8 mouse cellular contexts compared by ENCODE assay signal in the genomic region with DNA sequence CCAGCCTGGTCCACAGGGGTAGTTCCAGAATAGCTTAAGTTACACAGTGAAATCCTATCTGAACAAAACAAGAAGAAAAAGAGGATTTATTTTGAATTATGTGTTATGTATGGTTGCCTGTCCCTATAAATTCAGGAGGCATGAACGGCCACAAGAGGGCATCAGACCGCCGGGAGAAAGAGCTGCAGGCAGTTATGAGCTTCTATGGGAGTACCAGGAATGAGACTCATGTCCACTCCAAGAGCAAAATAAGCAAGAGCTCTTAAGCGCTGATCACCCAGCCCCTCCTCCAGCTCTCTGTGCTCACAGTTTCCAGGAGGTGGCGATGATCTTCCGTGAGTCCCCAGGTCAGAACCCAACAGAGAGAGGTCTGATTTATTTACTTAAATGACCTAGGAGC. TPM values are rescaled to one million over a fixed set of nuclear protein-coding genes. Genes with fewer than 3 reads are reported as not detected.
DNase-seq lines count a peak whose midpoint lies in the region; ATAC-seq and TF ChIP-seq lines count a peak whose summit lies in the region.

No protein-coding gene starts in this region.

- no peaks in the 10 kb centered on the region for H3K36me3 ChIP-seq in heart, embryonic 12.5 days
- H3K36me3 ChIP-seq in midbrain, postnatal 0 days (ENCODE audit: insufficient read depth, low read length): no peaks in the 10 kb centered on the region

- H3K27me3 ChIP-seq in heart, embryonic 12.5 days (replicated peaks): no peaks in the 10 kb centered on the region
- H3K27me3 ChIP-seq in midbrain, postnatal 0 days (ENCODE audit: insufficient read depth, low read length): no peaks in the 10 kb centered on the region

- TF ChIP-seq CTCF in midbrain, postnatal 0 days (IDR thresholded peaks at IDR 0.05): peak; percentile 77

- DNase-seq in heart, adult 8-10 months (ENCODE audit: low spot score): peak; percentile 69
- DNase-seq in urinary bladder, postnatal 36 days (ENCODE audit: low spot score in 2 of 2): peak; percentile 38 to 75
- DNase-seq in urinary bladder, adult 2 months (ENCODE audit: low spot score): no peak
- peak; percentile 74 to 77 for DNase-seq in cerebellum, postnatal 36 days
- peak; percentile 84 for DNase-seq in kidney, adult 9 months
- DNase-seq in midbrain, postnatal 0 days (ENCODE audit: low spot score): peak; percentile 58

- H3K4me2 ChIP-seq in heart, embryonic 12.5 days: no peak overlapping the region
- H3K4me2 ChIP-seq in midbrain, postnatal 0 days (ENCODE audit: low read depth, low read length, poor library complexity, severe bottlenecking): no peak overlapping the region

- ATAC-seq in heart, embryonic 12.5 days (ENCODE audit: insufficient number of reproducible peaks, low FRiP score): no peak
- no peak for ATAC-seq in midbrain, postnatal 0 days (ENCODE audit: low FRiP score)
- ATAC-seq in inflammation-experienced regulatory T-cells, adult 6 months: no peak

- H3K4me1 ChIP-seq in heart, embryonic 12.5 days (replicated peaks): no peaks in the 10 kb centered on the region
- H3K4me1 ChIP-seq in midbrain, postnatal 0 days (ENCODE audit: insufficient read depth, low read length): no peaks in the 10 kb centered on the region

- no peak overlapping the region for H3K9ac ChIP-seq in heart, embryonic 12.5 days
- no peak overlapping the region for H3K9ac ChIP-seq in midbrain, postnatal 0 days (replicated peaks; ENCODE audit: low read length, poor library complexity, severe bottlenecking)

- 5% methylated on average over 6 of the region's 6 CpGs for WGBS in heart, embryonic 12.5 days
- WGBS in midbrain, postnatal 0 days: 1% methylated on average over 6 of the region's 6 CpGs

- H3K27ac ChIP-seq in heart, embryonic 12.5 days (ENCODE audit: poor library complexity, severe bottlenecking): no peak overlapping the region
- H3K27ac ChIP-seq in midbrain, postnatal 0 days (ENCODE audit: low read depth, low read length): no peak overlapping the region

- H3K4me3 ChIP-seq in heart, embryonic 12.5 days: no peak overlapping the region
- no peak overlapping the region for H3K4me3 ChIP-seq in midbrain, postnatal 0 days (ENCODE audit: low read depth, low read length)

- H3K9me3 ChIP-seq in heart, embryonic 12.5 days (replicated peaks): peaks cover 5% of the 10 kb centered on the region; the same call in 1 of the 2 replicates
- no peaks in the 10 kb centered on the region for H3K9me3 ChIP-seq in midbrain, postnatal 0 days (ENCODE audit: low read length)

RNA-seq across cellular contexts. Expression of a gene that starts 15.3 kb away (rescaled TPM):
- total RNA-seq in heart, adult 8-10 months (2022): 1 to 10 TPM in 3 of 4 experiments, under 1 TPM in 1; 0.92 to 1.7 (median 1.2) TPM
- 2.0 and 2.5 TPM in 2 replicates for polyA plus RNA-seq in heart, embryonic 12.5 days (2016; fragmentation: Nextera tagmentation; extraction: Ambion mirVana)
- polyA plus RNA-seq in urinary bladder, adult 2 months (2012; rRNA removed): 0.77 and 0.80 TPM in 2 replicates
- total RNA-seq in midbrain, postnatal 0 days (2014; rRNA removed): 5.0 and 8.4 TPM in 2 replicates
- 1.5 and 1.6 TPM in 2 replicates for polyA plus RNA-seq in midbrain, postnatal 0 days (2015; fragmentation: Nextera tagmentation; extraction: Ambion mirVana)
- polyA plus RNA-seq in inflammation-experienced regulatory T-cells, adult 6 months (2017; shearing (Covaris generic)): under 1 TPM; 0.24 to 0.48 (median 0.45) TPM

RNA-seq across cellular contexts. Expression of a gene that starts 18.4 kb away (rescaled TPM):
- total RNA-seq in heart, adult 8-10 months (2022): 10 to 100 TPM; 68.8 to 84.0 (median 69.8) TPM
- 1.8 and 2.2 TPM in 2 replicates for polyA plus RNA-seq in heart, embryonic 12.5 days (2016; fragmentation: Nextera tagmentation; extraction: Ambion mirVana)
- polyA plus RNA-seq in urinary bladder, adult 2 months (2012; rRNA removed): 30.2 and 37.2 TPM in 2 replicates
- 43.9 and 52.8 TPM in 2 replicates for total RNA-seq in midbrain, postnatal 0 days (2014; rRNA removed)
- polyA plus RNA-seq in midbrain, postnatal 0 days (2015; fragmentation: Nextera tagmentation; extraction: Ambion mirVana): 1.5 and 1.7 TPM in 2 replicates
- polyA plus RNA-seq in inflammation-experienced regulatory T-cells, adult 6 months (2017; shearing (Covaris generic)): 10 to 100 TPM; 13.4 to 17.0 (median 14.6) TPM

RNA-seq across cellular contexts. Expression of a gene that starts 40.8 kb away (rescaled TPM):
- 100 to 1,000 TPM; 133 to 158 (median 141) TPM for total RNA-seq in heart, adult 8-10 months (2022)
- polyA plus RNA-seq in heart, embryonic 12.5 days (2016; fragmentation: Nextera tagmentation; extraction: Ambion mirVana): 40.5 and 44.8 TPM in 2 replicates
- polyA plus RNA-seq in urinary bladder, adult 2 months (2012; rRNA removed): 55.7 and 56.2 TPM in 2 replicates
- 13.3 and 27.0 TPM in 2 replicates for total RNA-seq in midbrain, postnatal 0 days (2014; rRNA removed)
- polyA plus RNA-seq in midbrain, postnatal 0 days (2015; fragmentation: Nextera tagmentation; extraction: Ambion mirVana): 41.5 and 45.1 TPM in 2 replicates
- polyA plus RNA-seq in inflammation-experienced regulatory T-cells, adult 6 months (2017; shearing (Covaris generic)): 100 to 1,000 TPM in 1 of 3 experiments, 10 to 100 TPM in 2; 69.0 to 129 (median 86.9) TPM

RNA-seq across cellular contexts. Expression of a gene that starts 55.5 kb away (rescaled TPM):
- 1 to 10 TPM; 4.6 to 6.3 (median 5.3) TPM for total RNA-seq in heart, adult 8-10 months (2022)
- polyA plus RNA-seq in heart, embryonic 12.5 days (2016; fragmentation: Nextera tagmentation; extraction: Ambion mirVana): 11.0 and 12.3 TPM in 2 replicates
- polyA plus RNA-seq in urinary bladder, adult 2 months (2012; rRNA removed): 41.1 and 46.4 TPM in 2 replicates
- 16.0 and 19.6 TPM in 2 replicates for total RNA-seq in midbrain, postnatal 0 days (2014; rRNA removed)
- 14.2 and 16.7 TPM in 2 replicates for polyA plus RNA-seq in midbrain, postnatal 0 days (2015; fragmentation: Nextera tagmentation; extraction: Ambion mirVana)
- polyA plus RNA-seq in inflammation-experienced regulatory T-cells, adult 6 months (2017; shearing (Covaris generic)): 1 to 10 TPM; 4.6 to 6.9 (median 5.4) TPM

RNA-seq across cellular contexts. Expression of a gene that starts 58.4 kb away (rescaled TPM):
- total RNA-seq in heart, adult 8-10 months (2022): 100 to 1,000 TPM; 145 to 154 (median 150) TPM
- polyA plus RNA-seq in heart, embryonic 12.5 days (2016; fragmentation: Nextera tagmentation; extraction: Ambion mirVana): 342 and 374 TPM in 2 replicates
- 264 and 322 TPM in 2 replicates for polyA plus RNA-seq in urinary bladder, adult 2 months (2012; rRNA removed)
- 386 and 449 TPM in 2 replicates for total RNA-seq in midbrain, postnatal 0 days (2014; rRNA removed)
- 473 and 491 TPM in 2 replicates for polyA plus RNA-seq in midbrain, postnatal 0 days (2015; fragmentation: Nextera tagmentation; extraction: Ambion mirVana)
- polyA plus RNA-seq in inflammation-experienced regulatory T-cells, adult 6 months (2017; shearing (Covaris generic)): 100 to 1,000 TPM; 461 to 576 (median 475) TPM
